Mouse (Mus musculus) inflammation-experienced regulatory T-cells, adult 6 months (primary cell): Measurements from ENCODE around the gene Plekho1. TPM values are rescaled to one million over a fixed set of nuclear protein-coding genes. Genes with fewer than 3 reads are reported as not detected.
A peak's percentile ranks its signal among the peaks of the same experiment; 100 is the strongest.

Experiments used
- ATAC-seq: one replicate; pipeline ENCODE4 v1.8.0; 2017
- polyA plus RNA-seq, 3 experiments: library from polyadenylated mRNA; unstranded; fragments of 100-300 nt; shearing (Covaris generic); gene quantifications; one replicate each; pipeline ENCODE4 v1.2.1; 2017

Plekho1 gene
- polyA plus RNA-seq, 3 experiments from 2014 or later = 10.3 to 27.1 (median 15.9) TPM

DNA sequence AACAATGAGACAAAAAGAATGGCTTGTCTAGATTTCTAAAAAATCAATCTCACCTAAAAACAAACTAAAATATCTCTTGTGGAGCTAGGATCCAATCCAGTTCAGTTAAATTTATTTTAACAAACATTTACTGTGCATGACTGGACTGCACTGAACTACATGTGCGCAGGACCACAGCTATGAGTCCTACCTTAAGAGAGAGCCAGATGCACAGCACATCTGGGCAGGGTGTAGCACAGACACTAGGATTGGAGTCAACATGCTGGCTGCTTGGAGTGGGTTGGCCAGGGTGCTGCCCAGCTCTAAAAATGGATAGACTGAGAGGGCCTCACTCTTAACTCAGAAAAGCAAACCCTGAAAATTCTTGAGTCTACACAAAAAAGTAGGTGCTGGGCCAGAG lies 5.8 kb upstream of the Plekho1 start:
- ATAC-seq = no peak

DNA sequence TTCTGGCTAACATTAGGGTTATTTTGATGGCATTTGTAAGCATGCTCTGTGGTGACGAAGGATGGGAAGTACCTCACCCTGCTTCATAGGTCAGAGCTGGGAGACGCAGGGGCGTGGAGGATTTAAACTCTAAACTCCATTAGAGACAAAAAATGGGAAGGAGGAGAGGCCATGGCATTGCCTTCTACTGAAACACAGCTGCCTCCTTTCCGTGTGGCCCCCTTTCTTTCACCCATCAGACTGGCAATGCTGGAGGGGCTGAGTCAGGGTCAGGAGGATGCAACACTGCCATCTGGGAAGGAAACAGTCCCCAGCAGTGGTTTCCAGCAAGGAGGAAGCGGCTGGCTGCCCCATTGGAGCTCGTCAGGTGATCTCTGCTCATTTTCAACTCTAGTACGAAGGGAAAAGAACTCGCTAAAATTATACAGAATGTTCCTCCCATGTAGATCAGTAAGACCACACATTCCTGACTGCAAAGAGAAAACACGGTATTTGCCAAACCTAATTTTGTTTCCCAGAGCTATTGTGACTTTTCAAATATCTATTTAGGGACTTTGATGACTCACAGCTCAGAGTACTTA lies 5.2 kb upstream of the Plekho1 start:
- ATAC-seq = no peak

DNA sequence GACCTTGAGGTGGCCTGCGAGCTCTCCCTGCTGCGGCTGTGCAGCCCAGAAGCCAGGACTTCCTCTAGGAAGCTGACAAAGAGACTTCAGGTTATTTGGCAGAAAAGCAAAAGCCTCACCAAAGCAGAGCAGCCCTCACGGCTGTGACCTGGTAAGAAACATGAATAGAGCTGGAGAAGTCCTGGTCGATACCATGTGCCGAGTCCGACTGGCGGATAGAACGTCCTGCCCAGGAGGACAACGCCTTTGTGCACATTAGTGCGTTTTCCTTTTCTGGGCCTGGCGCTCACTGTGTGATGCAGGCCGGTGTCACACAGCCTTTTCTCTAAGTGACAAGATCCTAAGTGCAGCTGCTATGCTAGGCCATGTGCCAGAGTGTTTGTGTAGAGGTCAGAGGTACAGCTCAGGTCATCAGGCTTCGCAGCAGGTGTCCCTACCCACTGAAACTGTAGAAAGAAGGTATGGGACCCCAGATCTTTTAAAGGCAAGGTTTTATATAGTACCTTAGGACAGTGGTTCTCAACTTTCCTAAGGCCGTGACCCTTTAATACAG lies 4.4 kb upstream of the Plekho1 start:
- ATAC-seq = no peak

DNA sequence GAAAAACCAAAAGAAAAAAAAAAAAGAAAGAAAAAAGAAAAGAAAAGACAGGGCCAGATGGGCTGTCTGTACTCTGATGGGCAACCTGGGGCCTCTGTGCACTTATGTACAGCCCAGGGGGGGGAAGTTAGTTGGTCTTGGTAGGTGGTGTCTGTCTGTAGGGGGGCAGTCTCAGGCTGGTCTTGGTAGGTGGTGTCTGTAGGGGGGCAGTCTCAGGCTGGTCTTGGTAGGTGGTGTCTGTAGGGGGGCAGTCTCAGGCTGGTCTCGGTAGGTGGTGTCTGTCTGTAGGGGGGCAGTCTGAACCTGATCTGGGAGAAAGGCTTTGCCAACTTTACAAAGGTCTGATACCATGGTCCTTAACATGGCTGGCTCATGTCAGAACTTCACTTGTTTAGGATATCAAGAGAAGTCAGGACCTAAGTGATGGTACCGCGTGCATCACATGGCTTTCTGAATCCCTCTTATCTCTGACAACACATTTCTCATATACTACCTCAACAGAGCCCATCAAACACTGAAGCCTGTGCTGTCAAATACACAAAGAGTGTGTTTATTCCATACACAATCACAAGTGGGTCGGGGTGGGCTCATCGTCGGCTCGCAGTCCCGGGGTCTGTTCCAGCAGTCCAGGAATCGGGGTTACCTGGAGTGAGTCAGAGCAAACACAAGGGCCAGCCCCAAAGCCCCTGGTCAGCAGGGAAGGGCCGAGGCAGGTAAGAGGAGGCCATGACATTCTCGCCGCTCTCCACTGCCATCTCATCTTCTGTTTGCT lies 3.7 kb upstream of the Plekho1 start:
- no peak for ATAC-seq

DNA sequence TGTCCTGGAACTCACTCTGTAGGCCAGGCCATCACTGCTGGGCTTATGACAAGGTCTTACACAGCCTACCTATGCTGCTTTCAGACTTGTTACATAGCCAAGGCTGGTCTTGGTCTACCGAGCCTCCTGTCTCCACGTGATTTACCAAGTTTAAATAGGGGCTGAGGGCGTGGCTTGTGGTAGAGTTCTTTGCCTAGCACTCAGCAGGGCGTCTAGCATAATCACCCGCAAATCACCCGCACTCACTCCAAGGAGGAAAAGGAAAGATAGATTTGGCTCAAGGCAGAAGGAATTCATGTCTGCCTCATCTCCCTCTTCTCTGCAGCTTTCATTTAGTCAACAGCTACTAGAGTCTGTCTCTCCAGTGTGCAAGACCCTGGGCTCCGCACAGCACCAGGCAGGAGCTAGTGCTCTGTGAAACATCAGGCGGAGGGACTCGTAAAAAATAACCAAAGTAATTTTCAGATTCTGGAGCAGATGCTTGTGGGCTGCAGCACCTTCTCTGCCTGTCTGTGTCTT lies 1.5 kb upstream of the Plekho1 start:
- no peak for ATAC-seq

DNA sequence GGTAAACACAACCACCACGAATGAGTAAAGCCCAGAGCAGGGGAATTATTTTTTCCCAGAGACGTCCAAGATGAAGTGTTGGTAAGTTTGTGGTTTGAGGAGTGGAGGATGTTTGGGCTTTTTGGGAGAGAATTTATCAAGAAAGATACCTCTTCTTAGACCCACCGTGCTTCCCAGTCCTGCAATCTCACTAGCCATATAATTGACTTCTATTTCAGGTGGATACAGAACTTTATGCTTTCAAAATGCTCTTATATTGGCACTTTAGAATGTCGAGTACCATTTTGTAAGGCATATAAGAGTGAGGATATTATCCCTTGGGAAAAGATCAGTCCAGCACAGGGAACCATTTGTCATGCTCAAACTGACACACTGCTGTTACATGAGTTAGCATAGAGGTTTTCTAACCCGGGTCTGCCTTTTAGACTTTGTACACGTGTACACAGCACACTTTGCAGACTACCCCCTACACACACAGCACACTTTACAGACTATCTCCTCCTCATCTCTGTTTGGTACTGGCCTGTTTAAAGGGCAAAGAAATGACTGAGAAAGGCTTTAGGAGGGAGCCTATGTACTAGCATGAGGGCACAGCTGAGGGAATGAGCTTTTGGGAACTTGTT lies 761 bp upstream of the Plekho1 start:
- no peak for ATAC-seq

DNA sequence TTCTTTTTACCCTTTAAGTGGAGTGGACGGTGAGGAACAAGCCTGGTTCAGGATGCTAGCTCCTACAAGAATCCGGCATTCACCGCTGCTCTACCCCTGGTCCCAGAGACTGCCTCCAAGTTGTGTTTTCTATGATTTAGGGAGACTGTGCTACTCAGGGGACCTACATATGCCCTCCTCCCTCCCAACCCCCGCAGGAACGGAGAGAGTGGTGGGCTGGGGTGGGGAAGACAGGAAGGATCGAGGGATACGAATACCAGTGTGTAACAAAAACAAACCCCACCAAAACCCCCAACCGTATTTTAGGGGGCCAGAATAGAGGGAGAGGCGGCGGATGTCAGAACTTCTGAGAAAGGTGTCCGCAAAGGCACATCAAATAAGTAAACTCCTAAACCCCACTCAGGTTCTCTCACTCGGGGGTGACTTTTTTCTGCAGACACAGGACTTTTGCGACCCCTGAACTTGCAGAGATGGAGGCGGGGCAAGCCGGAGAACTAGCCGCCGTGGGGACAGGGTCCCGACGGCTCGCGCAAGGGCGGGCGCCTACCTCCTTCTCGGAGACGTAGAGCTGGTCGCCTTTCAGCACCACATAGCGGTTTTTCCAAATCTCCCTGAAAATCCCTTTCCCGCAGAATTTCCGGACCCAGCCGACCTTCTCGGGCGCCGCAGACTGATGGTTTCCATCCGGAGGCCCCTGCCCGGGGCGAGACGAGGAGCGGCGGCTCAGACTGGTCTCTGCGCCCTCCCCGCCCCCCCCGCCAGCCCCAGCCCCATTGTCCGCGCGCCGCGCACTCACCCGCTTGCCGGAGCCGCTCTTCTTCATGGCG lies 613 bp downstream of the Plekho1 start:
- no peak for ATAC-seq

DNA sequence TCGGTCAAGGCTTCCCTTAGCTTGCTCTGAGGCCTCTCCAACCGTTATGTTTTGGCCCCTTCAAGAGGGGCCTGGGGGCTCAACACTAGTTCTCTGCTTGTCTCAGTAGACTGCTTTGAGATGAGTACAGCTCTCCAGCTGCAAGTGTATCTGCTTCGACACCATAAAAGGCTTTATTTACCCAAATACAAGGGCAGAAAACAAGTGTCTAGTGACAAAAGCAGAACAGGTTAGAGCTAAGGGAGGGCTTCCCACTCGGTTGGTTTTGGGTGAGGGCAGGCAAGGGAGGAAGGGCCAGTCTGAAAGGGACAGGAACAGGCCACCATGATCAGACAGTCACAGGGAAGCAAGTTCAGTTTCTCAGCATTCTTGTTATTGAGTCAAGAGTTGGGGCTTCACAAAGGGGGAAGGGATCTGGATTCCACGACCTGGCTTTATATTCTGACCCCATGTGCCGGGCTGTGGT lies 1.4 kb downstream of the Plekho1 start:
- ATAC-seq = no peak

DNA sequence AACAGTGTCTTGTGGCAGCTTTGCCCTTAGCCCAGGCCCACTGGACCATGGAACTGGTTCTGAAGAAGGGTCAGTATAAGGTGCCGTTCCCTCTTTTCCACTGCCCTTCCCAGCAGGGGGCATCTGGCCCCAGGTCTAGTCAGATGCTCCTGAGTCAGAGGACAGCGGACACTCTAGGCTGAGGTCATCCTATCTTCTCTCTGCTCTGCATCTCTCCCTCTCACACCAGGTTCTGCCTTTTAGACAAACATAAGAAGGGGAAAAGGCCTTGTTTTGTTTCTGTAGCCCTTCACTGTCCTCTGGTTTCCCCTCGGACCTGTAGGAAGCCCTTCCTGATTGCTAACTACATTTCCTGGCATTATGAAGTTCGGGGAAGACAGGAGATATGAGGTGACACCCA lies 1.9 kb downstream of the Plekho1 start:
- no peak for ATAC-seq

DNA sequence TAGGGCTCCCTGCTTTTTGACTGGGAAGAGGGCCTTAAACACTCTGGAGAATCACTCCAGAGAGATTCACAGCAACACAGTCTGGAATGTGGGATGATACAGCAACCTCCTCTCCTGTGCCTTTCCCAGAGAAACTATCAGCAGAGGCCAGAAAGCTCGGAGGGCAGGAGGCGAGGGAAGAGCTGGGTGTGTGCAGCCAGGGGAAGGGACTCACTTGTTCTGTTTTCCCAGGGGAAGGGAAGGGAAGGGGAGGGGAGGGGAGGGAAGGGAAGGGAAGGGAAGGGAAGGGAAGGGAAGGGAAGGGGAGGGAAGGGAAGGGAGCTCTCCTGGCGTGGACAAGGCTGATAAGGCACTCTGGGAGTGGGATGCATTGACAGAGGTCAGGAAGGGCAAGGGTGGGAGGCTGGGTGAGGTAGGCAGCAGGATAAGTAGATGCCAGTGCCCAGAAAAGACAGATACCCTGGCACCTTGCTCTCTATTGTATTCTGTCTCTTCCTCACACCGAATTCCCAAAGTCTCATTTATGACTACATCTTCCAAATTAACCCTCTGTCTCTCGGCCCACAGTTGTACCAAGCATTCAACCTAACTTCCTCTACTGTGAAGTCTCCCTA lies 2.7 kb downstream of the Plekho1 start:
- ATAC-seq = no peak

DNA sequence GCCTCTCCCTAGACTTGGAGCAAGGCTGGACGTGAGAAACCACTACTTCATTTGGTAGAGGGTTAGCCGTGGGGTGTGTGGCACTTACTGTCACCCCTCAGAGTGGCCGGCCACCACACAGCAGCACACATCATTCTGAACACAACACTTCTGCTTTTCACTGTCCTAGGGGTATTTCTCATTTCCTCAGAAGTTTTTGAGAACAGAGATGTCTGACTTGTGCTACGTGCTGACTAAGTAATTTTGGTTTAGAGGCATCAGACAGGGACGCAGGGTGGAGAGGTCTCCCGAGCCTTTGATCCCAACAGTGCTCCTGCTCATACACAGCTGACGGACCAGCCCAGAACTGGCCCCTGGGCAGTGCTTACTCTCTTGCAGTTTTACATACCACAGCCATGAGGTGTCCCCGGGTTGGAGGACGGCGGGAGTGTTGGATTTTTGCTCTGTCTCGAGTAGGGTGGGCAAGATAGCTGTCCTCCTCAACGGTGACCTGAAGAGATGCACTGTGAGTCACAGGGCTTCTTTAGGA lies 5.3 kb downstream of the Plekho1 start:
- ATAC-seq = no peak

DNA sequence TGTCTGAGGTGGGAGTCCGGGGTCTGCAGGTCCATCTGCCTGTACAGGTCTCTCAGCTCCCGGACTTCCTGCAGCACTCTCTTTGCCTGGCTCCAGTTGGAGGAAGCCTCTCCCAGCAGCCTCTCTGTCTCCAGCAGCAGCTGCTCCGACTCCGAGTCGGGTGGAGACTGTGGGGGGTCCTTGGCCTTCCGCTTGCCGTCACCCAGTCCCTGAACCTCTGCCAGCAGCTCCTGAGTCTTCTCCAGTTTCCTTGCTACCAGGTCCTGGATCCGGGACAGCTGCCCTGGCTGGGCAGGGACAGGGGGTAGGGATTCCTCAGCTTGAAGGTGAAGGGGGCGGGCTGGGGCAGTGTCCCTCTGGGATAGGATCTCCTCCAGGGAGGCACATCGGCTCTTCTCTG lies 6.8 kb downstream of the Plekho1 start:
- no peak for ATAC-seq

DNA sequence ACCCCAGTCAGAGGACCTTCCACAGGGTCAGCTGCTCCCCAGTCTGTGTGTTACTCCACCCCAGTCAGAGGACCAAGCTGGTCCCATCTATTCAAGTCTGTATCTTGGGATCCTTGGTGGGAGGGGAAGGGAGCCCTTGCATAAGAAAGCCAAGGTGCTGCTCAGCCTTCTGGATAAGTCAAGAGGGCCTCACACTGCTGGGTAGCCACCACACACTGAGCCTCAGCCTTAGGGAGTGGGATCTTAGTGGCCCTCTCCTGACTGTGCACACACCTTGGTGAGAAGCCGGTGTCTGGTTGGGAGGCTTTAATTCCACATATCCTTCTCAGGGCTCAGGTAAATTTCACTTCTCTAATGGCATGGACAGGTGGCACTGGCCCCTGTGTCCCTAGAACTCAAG lies 7.7 kb downstream of the Plekho1 start:
- no peak for ATAC-seq

DNA sequence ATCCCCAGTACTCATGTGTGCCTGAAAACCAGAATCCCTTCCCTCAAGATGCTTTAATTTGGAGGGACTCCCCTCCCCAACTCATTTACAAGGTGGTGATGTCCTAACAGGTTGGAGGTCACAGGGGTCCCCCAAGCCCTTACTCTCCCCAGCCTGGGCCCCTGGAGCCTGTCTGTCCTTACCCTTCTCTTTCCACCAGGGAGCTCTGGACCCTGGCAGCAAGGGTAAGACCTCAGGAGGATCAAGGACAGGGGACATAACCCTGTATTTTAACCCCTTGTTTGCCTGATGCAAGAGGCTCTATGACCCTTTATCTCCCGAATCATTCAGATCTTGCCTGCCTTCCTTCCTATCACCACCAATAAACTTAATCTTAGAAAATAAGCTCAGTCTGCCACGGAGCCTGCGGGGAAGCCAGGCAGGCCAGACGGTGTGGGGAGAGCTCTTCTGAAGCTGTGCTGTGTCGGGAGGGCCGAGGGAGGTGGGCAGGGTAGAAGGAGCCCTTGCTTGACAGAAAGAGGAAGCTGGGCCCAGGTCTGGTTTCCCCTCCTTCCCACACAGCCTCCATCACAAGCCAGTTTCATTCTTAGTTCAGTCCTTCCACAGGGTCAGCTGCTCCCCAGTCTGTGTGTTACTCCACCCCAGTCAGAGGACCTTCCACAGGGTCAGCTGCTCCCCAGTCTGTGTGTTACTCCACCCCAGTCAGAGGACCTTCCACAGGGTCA lies 8.3 kb downstream of the Plekho1 start:
- no peak for ATAC-seq

DNA sequence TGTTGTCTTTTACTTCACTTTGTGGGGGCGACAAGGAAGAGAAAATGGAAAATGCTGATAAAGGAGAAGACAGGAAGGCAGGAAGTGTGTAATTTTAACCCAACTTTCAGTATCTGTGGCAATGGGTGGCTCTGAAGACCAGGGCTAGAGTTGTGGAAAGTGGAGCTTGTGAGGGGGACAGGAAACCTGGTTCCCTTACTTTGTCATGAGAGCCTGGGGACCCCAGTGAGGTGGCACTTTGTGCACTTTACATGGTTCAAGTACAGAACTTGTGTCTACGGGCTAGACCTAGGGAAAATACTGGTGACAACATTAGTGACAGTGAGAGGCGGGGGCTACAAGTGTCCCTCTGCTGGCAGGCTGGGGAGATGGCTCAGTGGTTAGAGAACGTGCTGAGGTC lies 8.8 kb downstream of the Plekho1 start:
- peak; percentile 66 for ATAC-seq

DNA sequence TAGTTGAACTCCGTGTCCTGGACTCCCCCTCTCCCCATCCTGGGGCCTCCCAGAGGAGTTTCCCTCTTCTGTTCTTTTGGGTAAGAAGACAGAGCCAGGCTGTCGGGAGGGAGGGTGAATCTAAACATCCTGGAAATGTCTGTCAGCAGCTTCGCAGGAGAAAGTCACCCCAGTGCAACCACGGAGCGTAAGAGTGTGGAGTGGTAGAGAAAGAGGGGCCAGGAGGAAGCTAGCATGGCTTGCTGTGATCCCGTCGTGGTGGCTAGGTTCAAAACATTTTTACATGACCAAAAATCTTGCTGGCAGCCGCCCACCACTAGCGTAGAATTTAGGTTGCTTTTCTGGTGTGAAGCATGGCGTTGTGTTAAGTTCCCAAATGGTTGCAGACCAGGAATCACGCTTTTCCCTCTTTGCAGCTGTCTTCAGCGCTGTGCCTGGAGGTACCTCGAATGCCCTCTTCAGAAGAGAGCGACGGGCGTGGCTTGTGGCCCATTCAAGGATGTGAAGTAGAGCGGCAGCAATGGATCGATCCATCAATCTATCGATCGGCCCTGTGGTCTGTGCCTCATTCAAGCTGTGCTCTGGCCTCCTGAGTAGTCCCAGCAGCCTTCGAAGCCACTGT lies 9.7 kb downstream of the Plekho1 start:
- peak; percentile 80 for ATAC-seq

DNA sequence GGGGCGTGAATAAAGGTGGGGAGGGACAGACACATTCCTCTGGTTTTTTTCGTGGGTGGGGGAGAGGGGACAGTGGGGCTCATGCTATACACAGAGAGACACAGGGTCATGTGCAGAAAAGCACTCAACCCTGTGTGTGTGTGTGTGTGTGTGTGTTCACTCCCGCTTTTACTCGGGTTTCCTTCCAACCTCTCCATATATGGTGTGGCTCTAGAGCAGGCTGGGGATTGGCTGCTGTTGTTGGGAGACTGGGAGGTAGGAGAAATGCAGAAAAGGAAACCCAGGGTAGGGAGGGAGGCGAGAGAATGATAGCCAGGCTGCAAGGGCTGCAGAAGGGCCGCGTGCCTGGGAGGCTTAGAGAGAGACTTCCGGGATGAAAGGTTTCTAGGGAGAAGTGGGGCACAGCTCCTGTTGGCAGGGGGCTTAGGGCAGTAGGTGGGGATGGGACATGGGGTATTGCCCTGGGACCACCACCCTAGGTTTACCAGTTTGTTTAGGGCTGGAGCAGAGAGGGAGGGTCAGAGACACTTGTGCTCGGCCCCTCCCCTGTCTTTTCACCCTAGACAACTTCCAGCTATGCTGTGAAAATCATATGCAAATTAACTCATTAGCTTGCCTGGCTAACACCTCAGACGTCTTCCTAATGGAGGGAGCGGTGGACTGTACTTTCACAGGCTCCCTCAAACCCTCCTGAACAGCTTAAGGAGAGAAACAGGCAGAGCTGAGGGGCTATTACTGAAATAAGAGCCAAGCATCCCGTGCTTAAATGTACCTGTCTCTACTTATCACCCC lies 10.4 kb downstream of the Plekho1 start:
- no peak for ATAC-seq

DNA sequence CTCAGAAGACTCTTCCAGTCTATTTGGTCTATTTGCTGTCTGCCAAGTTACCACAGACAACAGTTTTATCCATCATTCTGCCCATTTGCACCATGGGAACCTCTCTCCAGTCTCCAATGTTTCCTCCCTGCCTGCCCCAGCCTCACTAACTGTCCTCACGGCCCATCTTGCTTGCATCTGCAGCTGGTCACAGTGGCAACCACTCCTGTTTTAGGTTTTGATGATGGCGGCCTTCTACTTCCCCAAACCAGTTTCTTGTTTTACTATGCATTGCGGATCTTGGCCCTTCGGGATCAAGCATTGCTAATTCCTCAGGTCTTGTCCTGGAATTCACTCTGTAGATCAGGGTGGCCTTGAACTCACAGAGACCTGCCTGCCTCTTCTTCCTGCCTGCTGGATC lies 13.7 kb downstream of the Plekho1 start:
- no peak for ATAC-seq

DNA sequence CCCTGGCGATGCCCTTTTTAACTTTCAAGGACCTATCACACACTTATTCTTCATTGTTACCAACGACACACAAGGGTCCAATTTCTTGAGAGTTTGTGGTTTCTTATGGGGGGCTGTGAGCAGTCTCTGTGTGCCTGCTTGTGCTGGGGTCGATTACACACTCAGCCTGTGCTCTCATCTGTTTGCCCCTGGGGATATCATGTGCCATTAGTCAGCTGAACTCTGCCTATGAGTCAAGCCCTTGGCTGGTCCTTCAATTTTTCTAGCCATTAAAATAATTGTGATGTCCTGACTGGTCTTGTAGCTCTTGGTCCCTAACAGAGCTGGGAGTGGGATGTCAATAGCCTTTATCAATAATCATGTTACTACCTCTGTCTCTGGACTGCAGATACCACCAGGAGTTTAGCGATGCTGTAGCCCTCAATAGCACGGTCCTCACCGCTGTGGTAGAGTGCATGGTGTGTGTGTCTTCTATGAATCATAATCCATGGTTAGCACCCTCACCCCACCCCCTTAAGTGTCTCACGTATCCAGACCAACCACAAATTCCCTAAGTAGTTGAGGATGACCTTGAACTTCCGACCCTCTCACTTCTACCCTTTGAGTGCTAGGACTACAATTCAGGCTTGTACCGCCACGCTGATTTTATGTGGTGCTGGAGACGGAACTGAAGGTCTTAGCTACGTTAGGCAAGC lies 15.4 kb downstream of the Plekho1 start:
- no peak for ATAC-seq
